In the genomic region with DNA sequence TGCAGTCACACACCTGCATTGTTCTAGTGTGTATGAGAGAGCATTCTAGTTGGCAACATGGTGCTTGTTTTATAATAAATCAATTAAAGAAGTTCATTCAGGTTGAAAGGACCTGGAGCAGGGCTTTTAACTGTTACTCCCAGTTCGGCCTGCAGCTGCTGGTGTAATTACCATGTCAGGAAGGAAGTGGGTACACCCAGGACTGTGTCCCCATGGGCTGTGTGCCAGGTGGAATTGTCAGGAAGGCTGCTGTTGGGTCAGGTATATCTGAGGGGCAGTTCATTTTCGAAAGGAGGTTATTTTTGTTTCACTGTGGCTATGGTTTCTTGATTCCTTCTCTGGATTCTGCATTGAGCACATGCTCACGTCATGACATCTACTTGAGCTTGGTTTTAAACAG, we compare ENCODE assay signal across 30 mouse cellular contexts.
DNase-seq lines count a peak whose midpoint lies in the region; ATAC-seq and TF ChIP-seq lines count a peak whose summit lies in the region.
"Had no signal": no experiment of that assay in that cellular context is flagged by ENCODE, and none has a peak within 500 bp of the region (broad histone marks: within the 10 kb centered on the region; RNA-seq: fewer than 3 reads in every experiment).

No protein-coding gene starts in this region.

- intact Hi-C loops in gastrocnemius, adult 2 months (cut with DNase I) = no loop called here

- no peak for ATAC-seq in kidney, embryonic 16.5 days (ENCODE audit: low FRiP score, low TSS enrichment)
- ATAC-seq in kidney, embryonic 15.5 days (replicated peaks; ENCODE audit: low FRiP score) = no peak
- ATAC-seq: forebrain, embryonic 13.5 days; inflammation-experienced regulatory T-cells, adult 6 months; Patski had no signal

- no peak overlapping the region for H3K9ac ChIP-seq in kidney, embryonic 16.5 days (replicated peaks; ENCODE audit: low read length)
- H3K9ac ChIP-seq in kidney, embryonic 15.5 days = no peak overlapping the region
- H3K9ac ChIP-seq: forebrain, embryonic 13.5 days; heart, embryonic 15.5 days; hindbrain, embryonic 15.5 days; limb, embryonic 15.5 days; liver, embryonic 13.5 days; midbrain, embryonic 12.5 days; neural tube, embryonic 12.5 days had no signal

- peaks cover 15% of the 10 kb centered on the region; the same call in 1 of the 2 replicates for H3K4me1 ChIP-seq in kidney, embryonic 16.5 days (ENCODE audit: insufficient read depth, low read length)
- H3K4me1 ChIP-seq in kidney, embryonic 15.5 days = peaks cover 11% of the 10 kb centered on the region
- H3K4me1 ChIP-seq in thymus, adult 2 months (replicated peaks; ENCODE audit: control insufficient read depth, insufficient read depth, low read length) = peaks cover 18% of the 10 kb centered on the region
- peaks cover 24% of the 10 kb centered on the region for H3K4me1 ChIP-seq in small intestine, adult 2 months (ENCODE audit: control insufficient read depth, insufficient read depth, insufficient read length, low read length)

- no peaks in the 10 kb centered on the region for H3K9me3 ChIP-seq in kidney, embryonic 16.5 days (ENCODE audit: low read length)
- no peaks in the 10 kb centered on the region for H3K9me3 ChIP-seq in kidney, embryonic 15.5 days (replicated peaks)
- H3K9me3 ChIP-seq: forebrain, embryonic 13.5 days; heart, embryonic 15.5 days; hindbrain, embryonic 10.5 days; hindbrain, embryonic 15.5 days; limb, embryonic 10.5 days; limb, embryonic 15.5 days; liver, embryonic 13.5 days; megakaryocyte, embryonic 14.5 days; midbrain, embryonic 12.5 days; neural tube, embryonic 12.5 days had no signal

- H3K4me2 ChIP-seq in kidney, embryonic 16.5 days (replicated peaks; ENCODE audit: low read depth, low read length) = no peak overlapping the region
- no peak overlapping the region for H3K4me2 ChIP-seq in kidney, embryonic 15.5 days
- H3K4me2 ChIP-seq: forebrain, embryonic 13.5 days; heart, embryonic 15.5 days; hindbrain, embryonic 15.5 days; limb, embryonic 15.5 days; liver, embryonic 13.5 days; midbrain, embryonic 12.5 days; neural tube, embryonic 12.5 days had no signal

- TF ChIP-seq POLR2A in thymus, adult 2 months (IDR thresholded peaks at IDR 0.05; ENCODE audit: control insufficient read depth, extremely low read depth, insufficient read depth, low read length, poor library complexity) = no peak
- no peak for TF ChIP-seq POLR2A in small intestine, adult 2 months (IDR thresholded peaks at IDR 0.05; ENCODE audit: low read depth, low read length)

- peak overlapping the region; percentile 70 for H3K27ac ChIP-seq in gastrocnemius, adult 2 months
- H3K27ac ChIP-seq in kidney, embryonic 16.5 days (ENCODE audit: low read length) = peak overlapping the region; percentile 29; the same call in 1 of the 2 replicates
- H3K27ac ChIP-seq in kidney, embryonic 15.5 days = no peak overlapping the region
- H3K27ac ChIP-seq in thymus, adult 2 months (ENCODE audit: control insufficient read depth, insufficient read depth, low read length) = peak overlapping the region; percentile 49; the same call in 1 of the 2 replicates
- peak overlapping the region; percentile 87 for H3K27ac ChIP-seq in small intestine, adult 2 months (ENCODE audit: insufficient read depth, low read depth, low read length)
- H3K27ac ChIP-seq: forebrain, embryonic 13.5 days; heart, embryonic 15.5 days; hindbrain, embryonic 10.5 days; hindbrain, embryonic 15.5 days; limb, embryonic 10.5 days; limb, embryonic 15.5 days; liver, embryonic 13.5 days; midbrain, embryonic 12.5 days; neural tube, embryonic 12.5 days had no signal

- TF ChIP-seq CTCF in gastrocnemius, adult 2 months (IDR thresholded peaks at IDR 0.05) = no peak
- TF ChIP-seq CTCF in thymus, adult 2 months (IDR thresholded peaks at IDR 0.05; ENCODE audit: borderline replicate concordance, control insufficient read depth, extremely low read depth, insufficient read depth, low read length, poor library complexity) = no peak
- TF ChIP-seq CTCF in small intestine, adult 2 months (IDR thresholded peaks at IDR 0.05; ENCODE audit: extremely low read depth, insufficient read length, insufficient replicate concordance, low read depth, low read length) = no peak

- H3K27me3 ChIP-seq in kidney, embryonic 16.5 days (ENCODE audit: insufficient read depth, low read length) = no peaks in the 10 kb centered on the region
- H3K27me3 ChIP-seq in kidney, embryonic 15.5 days = no peaks in the 10 kb centered on the region
- no peaks in the 10 kb centered on the region for H3K27me3 ChIP-seq in thymus, adult 2 months (ENCODE audit: control insufficient read depth, insufficient read depth, low read length)
- H3K27me3 ChIP-seq in small intestine, adult 2 months (ENCODE audit: control insufficient read depth, insufficient read depth, low read length) = no peaks in the 10 kb centered on the region
- H3K27me3 ChIP-seq: forebrain, embryonic 13.5 days; heart, embryonic 15.5 days; hindbrain, embryonic 15.5 days; limb, embryonic 15.5 days; liver, embryonic 13.5 days; megakaryocyte, embryonic 14.5 days; midbrain, embryonic 12.5 days; neural tube, embryonic 12.5 days; Patski had no signal

- WGBS in kidney, embryonic 16.5 days = 55% methylated on average over 3 of the region's 3 CpGs
- WGBS in kidney, embryonic 15.5 days = 71% methylated on average over 3 of the region's 3 CpGs
- WGBS in thymus, adult 2 months = 27% methylated on average over 3 of the region's 3 CpGs
- WGBS in small intestine, adult 2 months = 30% methylated on average over 3 of the region's 3 CpGs

- no peaks in the 10 kb centered on the region for H3K36me3 ChIP-seq in kidney, embryonic 16.5 days (ENCODE audit: insufficient read depth, low read length)
- H3K36me3 ChIP-seq in kidney, embryonic 15.5 days = 0 out of 2 replicates have a peak, but pooled peaks cover 3% of the 10 kb centered on the region
- H3K36me3 ChIP-seq in thymus, adult 2 months (ENCODE audit: control insufficient read depth, insufficient read depth, low read length) = peaks cover 8% of the 10 kb centered on the region
- peaks cover 4% of the 10 kb centered on the region; the same call in 1 of the 2 replicates for H3K36me3 ChIP-seq in small intestine, adult 2 months (ENCODE audit: control insufficient read depth, insufficient read depth, low read length)
- H3K36me3 ChIP-seq: heart, embryonic 15.5 days; hindbrain, embryonic 10.5 days; hindbrain, embryonic 15.5 days; limb, embryonic 10.5 days; limb, embryonic 15.5 days; midbrain, embryonic 12.5 days; neural tube, embryonic 12.5 days had no signal

- no peak overlapping the region for H3K4me3 ChIP-seq in gastrocnemius, adult 2 months
- H3K4me3 ChIP-seq in kidney, embryonic 16.5 days (ENCODE audit: low read length) = no peak overlapping the region
- H3K4me3 ChIP-seq in kidney, embryonic 15.5 days (replicated peaks) = no peak overlapping the region
- H3K4me3 ChIP-seq in thymus, adult 2 months (ENCODE audit: control insufficient read depth, insufficient read depth, low read length) = no peak overlapping the region
- H3K4me3 ChIP-seq in small intestine, adult 2 months (ENCODE audit: low read depth, low read length) = no peak overlapping the region
- H3K4me3 ChIP-seq: forebrain, embryonic 13.5 days; heart, embryonic 15.5 days; hindbrain, embryonic 10.5 days; hindbrain, embryonic 15.5 days; limb, embryonic 10.5 days; limb, embryonic 15.5 days; liver, embryonic 13.5 days; megakaryocyte, embryonic 14.5 days; midbrain, embryonic 12.5 days; myocyte; neural tube, embryonic 12.5 days had no signal

- DNase-seq in gastrocnemius, adult 2 months = no peak
- DNase-seq in gastrocnemius, postnatal 25 days = no peak
- DNase-seq in thymus, adult 2 months = no peak
- no peak for DNase-seq in thymus, adult 18-20 months
- no peak for DNase-seq in adrenal gland, postnatal 10 days
- DNase-seq: adrenal gland, postnatal 14 days; cerebellum, adult 11 months; cerebellum, adult 9-11 months; gastrocnemius, postnatal 36 days; kidney, adult 2 months; liver, embryonic 13.5 days; lung, adult 18-20 months; lung, postnatal 14 days; right cerebral cortex, adult 18-20 months; thymus, postnatal 25 days had no signal
